19 mouse cellular contexts compared by ENCODE assay signal in genomic region chr13:111616168-111617125, GRCm38 (mm10). TPM values are rescaled to one million over a fixed set of nuclear protein-coding genes. Genes with fewer than 3 reads are reported as not detected.
DNase-seq lines count a peak whose midpoint lies in the region; ATAC-seq lines count a peak whose summit lies in the region.
"Had no signal": no experiment of that assay in that cellular context is flagged by ENCODE, and none has a peak within 500 bp of the region (broad histone marks: within the 10 kb centered on the region; RNA-seq: fewer than 3 reads in every experiment).

No protein-coding gene starts in this region.

- 78% methylated on average over 13 of the region's 13 CpGs for WGBS in heart, embryonic 11.5 days (ENCODE audit: insufficient replicate concordance)

- ATAC-seq in heart, embryonic 11.5 days (replicated peaks; ENCODE audit: insufficient number of reproducible peaks, low FRiP score, low TSS enrichment): no peak
- ATAC-seq: forebrain, embryonic 14.5 days; Patski had no signal

- H3K9ac ChIP-seq in heart, embryonic 11.5 days (ENCODE audit: low read depth, low read length): no peak overlapping the region
- H3K9ac ChIP-seq: neural tube, embryonic 13.5 days had no signal

- no peak overlapping the region for H3K27ac ChIP-seq in heart, embryonic 11.5 days (ENCODE audit: low read depth, low read length)
- H3K27ac ChIP-seq: neural tube, embryonic 13.5 days had no signal

- H3K4me3 ChIP-seq in heart, embryonic 11.5 days (ENCODE audit: low read depth, low read length): no peak overlapping the region
- H3K4me3 ChIP-seq: neural tube, embryonic 13.5 days had no signal

- H3K36me3 ChIP-seq in heart, embryonic 11.5 days (ENCODE audit: control insufficient read depth, insufficient read depth, low read length): no peaks in the 10 kb centered on the region
- H3K36me3 ChIP-seq: neural tube, embryonic 13.5 days had no signal

- H3K4me1 ChIP-seq in heart, embryonic 11.5 days (ENCODE audit: control insufficient read depth, insufficient read depth, low read length): no peaks in the 10 kb centered on the region
- H3K4me1 ChIP-seq: neural tube, embryonic 13.5 days had no signal

- intact Hi-C loops in heart, postnatal 10 days (cut with DNase I): no loop called here

- DNase-seq in heart, adult 11 months: peak; percentile 87
- peak; percentile 12 for DNase-seq in ovary, adult 18-20 months (ENCODE audit: low spot score)
- no peak for DNase-seq in ovary, postnatal 10 days (ENCODE audit: low spot score)
- DNase-seq in heart, postnatal 10 days: peak; percentile 6 to 16
- DNase-seq in urinary bladder, postnatal 25 days (ENCODE audit: low spot score): no peak
- DNase-seq in retina, postnatal 1 day: no peak
- DNase-seq: adrenal gland, adult 2 months; gastrocnemius, postnatal 10 days; kidney, adult 11 months; layer of hippocampus, postnatal 36 days; left cerebral cortex, postnatal 4 days; lung, adult 18-20 months had no signal

- H3K27me3 ChIP-seq in heart, embryonic 11.5 days (ENCODE audit: control insufficient read depth, insufficient read depth, low read length): no peaks in the 10 kb centered on the region
- H3K27me3 ChIP-seq: neural tube, embryonic 13.5 days had no signal

- H3K4me2 ChIP-seq in heart, embryonic 11.5 days: no peak overlapping the region
- H3K4me2 ChIP-seq: neural tube, embryonic 13.5 days had no signal

- H3K9me3 ChIP-seq in heart, embryonic 11.5 days (replicated peaks; ENCODE audit: control insufficient read depth, low read length): no peaks in the 10 kb centered on the region
- H3K9me3 ChIP-seq: neural tube, embryonic 13.5 days had no signal

RNA-seq across cellular contexts. Expression of gene Gm10198, which starts 23.9 kb away (rescaled TPM):
- polyA plus RNA-seq in heart, embryonic 11.5 days (2014; fragmentation: Nextera tagmentation; extraction: Ambion mirVana): not detected in 2 replicates
- total RNA-seq in heart, postnatal 10 days (2021): not detected
- total RNA-seq: adrenal gland, adult 2 months; gastrocnemius, postnatal 10 days; layer of hippocampus, postnatal 36 days; left cerebral cortex, postnatal 4 days had no signal
- polyA plus RNA-seq: adrenal gland, adult 2 months; cortical plate, adult 2 months; forebrain, embryonic 14.5 days; hindbrain, embryonic 11.5 days; neural tube, embryonic 13.5 days; Patski; thymus, postnatal 0 days had no signal

Comparison
In these comparisons a context has a peak if more than half of its experiments do, and no peak if none do; other contexts are left out.
1. DNase-seq: peak in heart, adult 11 months (single experiment), ovary, adult 18-20 months (single experiment) and heart, postnatal 10 days (2 of 2); none in ovary, postnatal 10 days (single experiment), urinary bladder, postnatal 25 days (single experiment) and retina, postnatal 1 day (single experiment).